9 mouse cellular contexts compared by ENCODE assay signal in genomic region chr6:52802181-52802580, GRCm38 (mm10).
A peak's percentile ranks its signal among the peaks of the same experiment; 100 is the strongest.
DNase-seq lines count a peak whose midpoint lies in the region; ATAC-seq and TF ChIP-seq lines count a peak whose summit lies in the region.
"Had no signal": no experiment of that assay in that cellular context is flagged by ENCODE, and none has a peak within 500 bp of the region (broad histone marks: within the 10 kb centered on the region; RNA-seq: fewer than 3 reads in every experiment).

No protein-coding gene starts in this region.

- no peak; the same call in 1 of the 2 replicates for ATAC-seq in limb, embryonic 13.5 days (ENCODE audit: low FRiP score, low read depth)
- ATAC-seq in stomach, embryonic 15.5 days (ENCODE audit: insufficient read depth, low FRiP score, low read depth): no peak
- no peak for ATAC-seq in hindbrain, postnatal 0 days

- H3K9me3 ChIP-seq in limb, embryonic 13.5 days: no peaks in the 10 kb centered on the region
- H3K9me3 ChIP-seq in stomach, embryonic 15.5 days: no peaks in the 10 kb centered on the region
- H3K9me3 ChIP-seq in hindbrain, postnatal 0 days (ENCODE audit: low read length): no peaks in the 10 kb centered on the region
- H3K9me3 ChIP-seq in forebrain, embryonic 10.5 days: no peaks in the 10 kb centered on the region
- H3K9me3 ChIP-seq: lung, embryonic 15.5 days had no signal

- H3K4me1 ChIP-seq in limb, embryonic 13.5 days: peaks cover 58% of the 10 kb centered on the region
- peaks cover 4% of the 10 kb centered on the region; the same call in 1 of the 2 replicates for H3K4me1 ChIP-seq in stomach, embryonic 15.5 days
- no peaks in the 10 kb centered on the region for H3K4me1 ChIP-seq in hindbrain, postnatal 0 days (ENCODE audit: insufficient read depth, low read length)
- H3K4me1 ChIP-seq in forebrain, embryonic 10.5 days: peaks cover 18% of the 10 kb centered on the region
- H3K4me1 ChIP-seq: lung, embryonic 15.5 days had no signal

- DNase-seq in kidney, adult 9 months: peak; percentile 8
- DNase-seq in kidney, adult 11 months: no peak
- DNase-seq in heart, adult 8-10 months (ENCODE audit: low spot score): peak; percentile 68
- no peak for DNase-seq in hindbrain, postnatal 0 days (ENCODE audit: low spot score)
- no peak for DNase-seq in forebrain, embryonic 10.5 days (ENCODE audit: extremely low spot score, low spot score)
- no peak for DNase-seq in retina, embryonic 14.5 days (ENCODE audit: low spot score)

- no peak overlapping the region for H3K9ac ChIP-seq in limb, embryonic 13.5 days
- H3K9ac ChIP-seq in stomach, embryonic 15.5 days: no peak overlapping the region
- no peak overlapping the region for H3K9ac ChIP-seq in hindbrain, postnatal 0 days (replicated peaks; ENCODE audit: low read length)
- H3K9ac ChIP-seq: lung, embryonic 15.5 days had no signal

- H3K27me3 ChIP-seq in limb, embryonic 13.5 days: peaks cover 5% of the 10 kb centered on the region; the same call in 1 of the 2 replicates
- H3K27me3 ChIP-seq in stomach, embryonic 15.5 days (replicated peaks): no peaks in the 10 kb centered on the region
- H3K27me3 ChIP-seq in hindbrain, postnatal 0 days (ENCODE audit: insufficient read depth, low read length): no peaks in the 10 kb centered on the region
- no peaks in the 10 kb centered on the region for H3K27me3 ChIP-seq in forebrain, embryonic 10.5 days (ENCODE audit: poor library complexity, severe bottlenecking)
- H3K27me3 ChIP-seq: lung, embryonic 15.5 days had no signal

- WGBS in limb, embryonic 13.5 days: 13% methylated on average over 9 of the region's 9 CpGs
- 50% methylated on average over 9 of the region's 9 CpGs for WGBS in stomach, embryonic 15.5 days
- WGBS in hindbrain, postnatal 0 days: 46% methylated on average over 9 of the region's 9 CpGs
- 53% methylated on average over 9 of the region's 9 CpGs for WGBS in forebrain, embryonic 10.5 days

- peak overlapping the region; percentile 36 for H3K4me2 ChIP-seq in limb, embryonic 13.5 days (replicated peaks)
- peak overlapping the region; percentile 10; the same call in 1 of the 2 replicates for H3K4me2 ChIP-seq in stomach, embryonic 15.5 days
- H3K4me2 ChIP-seq in hindbrain, postnatal 0 days (ENCODE audit: low read depth, low read length): no peak overlapping the region
- H3K4me2 ChIP-seq: lung, embryonic 15.5 days had no signal

- peak overlapping the region; percentile 56 for H3K27ac ChIP-seq in limb, embryonic 13.5 days
- H3K27ac ChIP-seq in stomach, embryonic 15.5 days: no peak overlapping the region
- H3K27ac ChIP-seq in hindbrain, postnatal 0 days: no peak overlapping the region
- no peak overlapping the region for H3K27ac ChIP-seq in forebrain, embryonic 10.5 days
- H3K27ac ChIP-seq: lung, embryonic 15.5 days had no signal

- no peaks in the 10 kb centered on the region for H3K36me3 ChIP-seq in limb, embryonic 13.5 days
- no peaks in the 10 kb centered on the region for H3K36me3 ChIP-seq in stomach, embryonic 15.5 days
- no peaks in the 10 kb centered on the region for H3K36me3 ChIP-seq in hindbrain, postnatal 0 days (ENCODE audit: insufficient read depth, low read length)
- no peaks in the 10 kb centered on the region for H3K36me3 ChIP-seq in forebrain, embryonic 10.5 days (replicated peaks)
- H3K36me3 ChIP-seq: lung, embryonic 15.5 days had no signal

- H3K4me3 ChIP-seq in limb, embryonic 13.5 days: no peak overlapping the region
- H3K4me3 ChIP-seq in stomach, embryonic 15.5 days (replicated peaks): no peak overlapping the region
- H3K4me3 ChIP-seq in hindbrain, postnatal 0 days (ENCODE audit: low read length): no peak overlapping the region
- no peak overlapping the region for H3K4me3 ChIP-seq in forebrain, embryonic 10.5 days
- H3K4me3 ChIP-seq: lung, embryonic 15.5 days had no signal

- no peak for TF ChIP-seq CTCF in hindbrain, postnatal 0 days (IDR thresholded peaks at IDR 0.05; ENCODE audit: low read depth)

Comparison
In these comparisons a context has a peak if more than half of its experiments do, and no peak if none do; other contexts are left out.
1. DNase-seq: peak in kidney, adult 9 months (single experiment) and heart, adult 8-10 months (single experiment); none in kidney, adult 11 months (single experiment), hindbrain, postnatal 0 days (single experiment), forebrain, embryonic 10.5 days (single experiment) and retina, embryonic 14.5 days (single experiment).